Mouse (Mus musculus) neural tube, embryonic 10.5 days (tissue): Measurements from ENCODE around the gene Phlda1.

ENCODE experiments used
- DNase-seq: peaks from one replicate; pipeline ENCODE4 v3.0.0-alpha.2; 2017; ENCODE audit warnings: low spot score; ENCODE audit errors: extremely low spot score

The Phlda1 gene

DNA sequence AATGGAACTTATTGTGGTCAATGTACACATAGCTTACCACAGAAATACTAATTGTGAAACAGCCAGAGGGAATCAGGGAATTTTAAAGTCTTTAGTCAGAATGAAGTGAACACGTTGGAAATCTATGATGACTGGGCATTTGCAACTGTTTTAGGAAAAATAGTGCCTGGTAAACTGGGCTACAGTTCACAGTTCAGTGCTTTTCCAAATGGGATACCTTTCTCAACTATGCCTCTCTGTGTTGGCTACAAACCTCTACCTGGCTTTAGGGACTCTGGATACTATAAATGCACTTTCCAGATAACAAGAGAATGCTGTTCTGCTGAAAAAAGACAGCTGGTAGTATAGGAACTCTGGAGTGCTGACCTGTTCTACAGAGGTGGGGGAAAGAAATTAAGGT lies 1.5 kb upstream of the Phlda1 start:
- no peak for DNase-seq

DNA sequence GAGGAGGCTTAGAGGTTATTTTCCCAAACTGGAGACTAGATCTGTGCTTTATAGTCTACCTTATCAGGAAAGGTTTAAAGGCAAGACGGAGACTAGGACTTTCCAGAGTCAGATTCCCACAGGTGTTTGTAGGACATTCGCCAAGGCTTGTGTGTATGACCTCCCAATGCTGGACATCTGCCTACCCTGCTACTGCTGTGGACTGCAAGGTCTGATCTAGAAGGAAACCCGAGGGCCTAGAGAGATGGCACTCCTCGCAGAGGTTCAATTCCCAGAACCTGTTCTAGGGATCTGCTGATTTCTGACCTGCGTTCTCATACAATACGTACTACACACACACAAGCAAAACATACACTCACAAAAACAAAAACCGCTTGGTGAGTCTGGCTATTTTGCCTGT lies 680 bp upstream of the Phlda1 start:
- DNase-seq: no peak

DNA sequence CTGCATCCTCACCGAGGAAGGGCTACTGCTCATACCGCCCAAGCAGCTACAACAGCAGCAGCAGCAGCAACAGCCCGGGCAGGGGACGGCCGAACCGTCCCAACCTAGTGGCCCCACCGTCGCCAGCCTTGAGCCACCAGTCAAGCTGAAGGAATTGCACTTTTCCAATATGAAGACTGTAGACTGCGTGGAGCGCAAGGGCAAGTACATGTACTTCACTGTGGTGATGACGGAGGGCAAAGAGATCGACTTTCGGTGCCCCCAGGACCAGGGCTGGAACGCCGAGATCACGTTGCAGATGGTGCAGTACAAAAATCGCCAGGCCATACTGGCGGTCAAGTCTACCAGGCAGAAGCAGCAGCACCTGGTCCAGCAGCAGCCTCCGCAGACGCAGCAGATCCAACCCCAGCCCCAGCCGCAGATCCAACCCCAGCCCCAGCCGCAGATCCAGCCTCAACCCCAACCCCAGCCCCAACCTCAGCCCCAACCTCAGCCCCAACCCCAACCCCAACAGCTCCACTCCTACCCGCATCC lies 907 bp downstream of the Phlda1 start:
- DNase-seq: no peak

DNA sequence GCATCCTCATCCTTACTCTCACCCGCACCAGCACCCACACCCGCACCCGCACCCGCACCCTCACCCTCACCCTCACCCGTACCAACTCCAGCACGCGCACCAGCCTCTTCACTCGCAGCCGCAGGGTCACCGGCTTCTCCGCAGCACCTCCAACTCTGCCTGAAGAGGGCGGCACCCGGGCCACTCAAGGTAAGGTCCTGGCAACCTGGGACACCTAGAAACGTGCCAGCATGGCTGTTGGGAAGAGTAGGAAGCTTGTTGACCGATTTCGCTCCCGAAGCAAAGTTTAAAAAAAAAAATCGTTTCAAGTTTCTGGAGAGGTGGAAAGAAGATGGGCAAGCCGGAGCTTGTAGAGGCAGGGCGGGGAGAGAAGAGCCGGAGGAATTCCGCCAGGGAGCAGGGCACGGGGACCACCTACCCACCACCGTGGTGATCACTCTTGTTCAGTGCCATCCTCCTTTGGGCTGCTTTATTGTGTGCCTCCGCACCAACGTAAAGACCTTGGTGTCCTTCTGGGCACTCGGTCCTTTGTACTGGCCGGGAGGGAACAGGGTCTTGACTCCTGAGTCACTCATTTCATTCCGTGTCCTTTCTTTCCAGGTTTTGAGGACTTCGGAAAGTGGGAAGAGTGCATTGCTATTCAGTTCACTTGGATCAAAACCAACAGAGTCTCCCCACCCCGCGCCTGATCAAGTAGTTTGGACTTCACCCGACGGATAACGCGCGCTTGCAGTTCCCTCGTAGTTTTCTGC lies 1.6 kb downstream of the Phlda1 start:
- peak; percentile 80 for DNase-seq

DNA sequence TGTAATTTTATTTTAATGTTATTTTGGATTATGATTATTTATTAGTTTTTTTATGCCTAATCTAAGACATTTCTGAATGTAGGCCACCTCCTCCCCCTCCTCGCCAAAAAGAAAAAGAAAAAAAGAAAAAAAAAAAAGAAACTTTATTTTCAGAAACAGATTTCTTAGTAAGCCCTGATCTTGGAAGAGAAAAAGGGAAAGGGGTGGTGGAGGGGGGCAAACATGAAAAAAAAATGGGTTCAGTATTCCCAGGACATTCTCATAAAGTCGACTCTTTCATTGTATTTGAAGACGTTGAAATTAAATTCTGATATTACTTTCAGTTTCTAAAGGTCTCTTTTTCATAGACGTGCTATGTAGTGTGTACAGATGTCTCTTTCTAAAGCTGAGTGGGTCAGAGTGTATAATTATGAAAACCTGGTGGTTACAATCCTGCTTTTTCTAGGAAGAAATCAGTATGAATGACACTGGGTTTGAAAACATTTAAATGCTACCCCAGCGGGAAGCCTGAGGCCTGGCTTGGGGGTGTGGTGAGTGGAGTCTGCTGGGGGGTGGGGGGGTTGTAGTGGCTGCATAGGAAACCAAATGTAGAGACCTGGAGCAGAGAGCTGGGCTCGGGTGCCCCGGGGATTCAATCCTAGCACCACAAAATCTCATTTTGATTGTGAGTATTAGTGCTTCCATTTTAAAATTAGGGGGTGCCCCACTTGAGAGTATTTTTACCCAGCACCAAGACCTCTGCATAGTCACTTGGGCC lies 2.4 kb downstream of the Phlda1 start:
- no peak for DNase-seq

DNA sequence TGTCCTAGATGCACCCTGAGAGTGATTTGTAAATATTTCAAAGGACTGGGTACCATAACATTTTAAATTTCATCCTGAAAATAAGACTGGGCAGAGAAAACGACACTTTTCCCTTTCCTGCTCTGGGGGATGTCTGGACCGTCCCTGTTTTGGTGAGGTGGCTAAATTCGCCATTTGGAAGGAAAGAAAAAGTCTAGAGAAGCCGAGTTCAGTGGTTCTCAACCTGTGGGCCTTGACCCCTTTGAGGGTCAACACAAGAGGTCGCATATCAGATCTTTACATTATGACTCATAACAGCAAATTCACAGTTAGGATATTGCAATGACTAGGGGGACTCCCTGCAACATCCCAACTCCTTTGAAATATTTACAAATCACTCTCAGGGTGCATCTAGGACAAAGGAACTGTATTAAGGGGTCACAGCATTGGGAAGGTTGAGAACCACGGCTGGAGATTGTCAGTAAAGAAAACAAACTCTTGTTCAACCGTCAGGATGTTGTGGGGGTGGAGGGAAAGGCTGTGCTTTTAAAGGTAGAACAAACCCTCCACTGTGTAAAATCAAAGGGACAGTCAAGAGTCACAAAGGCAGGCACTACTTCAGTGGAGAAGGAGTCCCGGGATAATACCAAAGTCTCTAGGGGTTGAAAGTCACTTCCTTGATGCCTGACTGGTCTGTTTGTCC lies 3.2 kb downstream of the Phlda1 start:
- DNase-seq: no peak

DNA sequence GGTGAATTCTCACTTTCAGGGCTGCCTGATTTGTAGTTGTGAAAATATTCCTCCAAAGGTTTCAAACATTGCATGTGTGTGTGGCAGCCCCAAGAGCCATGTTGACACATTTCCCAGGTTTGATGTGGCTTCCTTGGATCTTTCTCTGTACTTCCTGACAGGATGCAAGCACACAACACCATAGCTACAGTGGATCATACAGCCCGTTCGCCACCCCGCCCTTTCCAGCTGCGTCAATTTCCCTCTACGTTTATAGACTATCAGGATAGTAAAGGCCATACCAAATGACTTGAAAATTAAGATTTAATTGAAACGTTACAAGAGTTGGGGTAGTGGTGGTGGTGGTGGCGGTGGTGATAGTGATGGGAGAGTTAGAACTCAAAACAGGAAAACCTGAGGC lies 3.9 kb downstream of the Phlda1 start:
- DNase-seq: no peak

DNA sequence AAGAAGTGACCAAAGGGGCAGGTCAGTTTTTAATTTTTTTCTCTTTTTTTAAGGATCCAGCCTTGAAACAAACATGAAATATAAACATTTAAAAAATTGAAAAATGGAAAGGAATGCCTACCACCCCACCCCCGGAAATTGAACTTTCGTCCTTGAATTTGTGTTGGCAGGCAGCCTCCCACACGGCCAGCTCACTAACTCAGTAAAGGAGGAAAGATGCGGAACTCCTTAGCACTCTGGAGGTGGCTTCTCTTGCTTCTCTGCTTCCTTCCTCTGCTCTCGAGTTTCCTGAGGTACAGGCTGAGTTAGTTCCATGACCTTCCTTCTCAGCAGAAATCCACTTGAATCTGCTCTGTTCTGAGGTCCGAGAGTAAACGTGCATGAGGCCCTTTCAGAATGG lies 4.7 kb downstream of the Phlda1 start:
- DNase-seq: no peak

DNA sequence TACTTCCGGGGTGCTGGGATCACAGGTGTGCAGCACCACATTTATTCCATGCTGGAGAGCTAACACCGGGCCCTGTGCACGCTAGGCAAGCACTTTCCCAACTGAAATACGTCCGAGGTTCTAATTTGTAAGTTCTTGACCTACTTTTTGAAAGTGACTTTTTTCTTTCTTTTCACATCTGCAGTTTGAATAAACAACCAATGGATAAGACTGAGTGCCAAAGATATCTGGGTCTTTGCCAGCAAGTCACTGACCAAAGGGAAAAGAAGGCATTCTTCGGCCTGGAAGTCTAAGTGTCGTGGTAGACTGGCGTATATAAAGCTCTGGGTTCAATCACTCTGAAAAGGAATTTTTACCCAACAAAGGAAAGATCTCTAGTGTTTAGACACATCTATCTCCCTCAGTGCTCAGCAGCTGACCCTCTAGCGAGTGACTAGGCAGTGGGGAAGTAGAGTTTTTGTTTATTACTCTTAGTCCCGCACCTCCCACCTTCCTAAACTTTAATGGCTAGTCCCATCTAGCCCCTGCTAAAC lies 6.0 kb downstream of the Phlda1 start:
- DNase-seq: no peak

DNA sequence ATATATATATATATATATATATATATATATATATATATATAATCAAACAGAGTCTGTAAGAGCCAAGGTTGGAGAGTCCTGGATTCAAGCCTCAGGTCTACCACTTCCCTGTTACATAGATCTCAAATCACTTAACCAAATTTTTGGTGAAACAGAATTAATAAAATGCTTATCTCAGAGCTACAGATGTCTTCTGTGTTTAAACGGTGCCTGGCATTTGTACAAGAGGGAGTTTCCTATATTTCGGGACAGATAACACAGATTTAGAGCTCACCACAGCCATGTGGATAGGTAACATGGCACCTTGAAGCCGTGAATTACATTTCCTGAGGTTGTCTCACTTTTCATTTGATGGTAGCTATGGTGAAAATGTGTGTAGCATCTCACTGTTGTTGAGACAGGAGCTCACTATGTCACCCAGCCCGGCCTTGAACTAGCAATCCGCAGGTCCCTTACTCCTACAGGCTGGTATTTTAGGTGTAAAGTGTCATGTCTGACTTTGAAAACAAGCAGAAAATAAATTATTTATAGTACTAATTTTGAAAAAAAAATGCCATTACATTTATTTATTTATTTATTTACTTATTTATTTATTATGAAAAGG lies 8.3 kb downstream of the Phlda1 start:
- DNase-seq: no peak

DNA sequence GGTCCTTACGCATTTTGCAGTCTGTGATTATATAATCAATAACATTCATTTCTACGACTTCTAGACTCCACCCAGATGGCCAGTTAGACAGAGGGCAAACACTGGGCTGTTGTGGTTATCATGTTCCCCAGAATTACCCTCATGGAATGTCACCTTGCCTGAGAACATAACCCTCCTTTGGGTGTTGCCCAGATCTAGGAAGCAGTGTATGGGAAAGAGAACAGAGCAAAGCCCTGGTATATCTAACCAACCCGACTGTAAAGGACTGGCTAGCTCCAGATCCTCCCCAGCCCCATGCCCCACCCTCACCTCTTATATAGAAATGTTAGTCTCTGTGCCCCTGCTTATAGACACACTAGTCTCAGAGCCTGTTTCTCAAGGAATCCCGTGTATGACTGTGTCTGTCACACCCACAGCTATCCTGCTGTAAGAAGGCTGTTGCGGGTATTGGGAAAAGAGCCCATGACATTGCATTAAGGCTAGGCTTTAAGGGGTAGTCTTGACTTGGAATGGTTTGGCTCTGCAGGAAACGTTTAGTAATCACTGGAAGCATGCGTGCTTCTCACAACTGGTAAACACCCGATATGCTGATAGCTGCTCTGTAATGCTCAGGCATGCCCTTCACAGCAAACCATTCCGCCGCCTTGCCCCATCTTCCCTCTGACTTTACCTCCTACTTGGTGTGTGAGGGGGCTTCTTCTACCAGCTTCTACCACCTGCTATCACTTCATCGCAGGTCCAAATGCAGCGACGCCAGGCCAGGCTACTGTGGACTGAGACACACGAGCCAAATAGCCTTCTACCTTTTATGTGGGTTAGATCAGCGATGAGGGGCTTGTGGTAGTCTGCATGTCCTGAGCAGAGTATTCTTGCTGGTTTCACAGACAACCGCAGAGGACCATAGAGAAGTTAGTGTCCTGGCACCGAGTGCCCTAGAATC lies 9.3 kb downstream of the Phlda1 start:
- DNase-seq: no peak

DNA sequence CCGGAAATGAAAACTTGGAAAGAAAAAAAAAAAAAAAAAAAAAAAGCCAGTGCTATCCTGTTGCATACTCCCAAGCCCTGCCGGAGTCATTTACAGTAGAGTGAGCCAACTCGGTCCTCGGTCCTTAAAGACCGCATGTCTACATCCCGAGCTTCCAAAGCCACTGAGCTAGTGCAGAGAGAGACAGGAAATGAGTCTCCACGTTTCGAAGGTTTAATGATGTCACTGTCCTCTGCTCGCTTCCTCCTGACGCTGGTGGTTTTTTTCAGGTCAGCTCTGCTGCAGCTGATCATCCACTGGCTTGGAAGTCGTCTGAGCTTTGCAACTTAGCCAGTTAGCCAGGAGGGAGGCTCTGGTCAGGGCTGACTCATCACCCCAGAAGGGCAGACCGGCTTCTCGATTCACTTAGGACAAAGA lies 10.1 kb downstream of the Phlda1 start:
- DNase-seq: no peak

DNA sequence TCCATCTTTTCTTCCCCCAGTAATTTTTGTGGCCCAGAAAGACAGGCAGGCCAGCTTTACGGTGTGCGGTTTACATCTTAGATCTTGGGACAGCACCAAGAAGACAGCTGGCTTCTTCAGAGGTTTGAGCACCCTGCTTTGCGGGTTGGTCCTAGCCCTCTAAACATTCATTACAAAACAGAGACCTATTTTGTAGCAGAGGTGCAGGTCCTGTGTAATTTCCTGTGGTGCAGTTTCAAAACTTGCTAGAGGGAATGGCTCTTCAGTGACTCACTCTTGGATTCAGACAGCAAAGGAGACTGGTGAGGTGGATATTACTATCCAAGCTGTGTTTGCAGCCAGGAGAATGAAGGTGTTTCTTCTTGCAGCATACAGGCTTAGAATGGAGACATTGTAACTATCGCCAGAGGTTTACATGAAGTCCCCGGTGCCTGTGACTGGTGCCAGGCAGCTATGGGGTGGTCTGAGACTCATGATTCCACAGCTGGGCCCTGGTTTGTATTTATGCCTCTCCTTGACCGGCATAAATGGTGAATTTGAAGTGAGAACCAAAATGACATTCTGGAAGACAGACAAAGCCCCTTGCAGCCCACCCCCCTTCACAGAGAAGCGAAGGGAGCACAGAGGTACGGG lies 10.8 kb downstream of the Phlda1 start:
- no peak for DNase-seq

DNA sequence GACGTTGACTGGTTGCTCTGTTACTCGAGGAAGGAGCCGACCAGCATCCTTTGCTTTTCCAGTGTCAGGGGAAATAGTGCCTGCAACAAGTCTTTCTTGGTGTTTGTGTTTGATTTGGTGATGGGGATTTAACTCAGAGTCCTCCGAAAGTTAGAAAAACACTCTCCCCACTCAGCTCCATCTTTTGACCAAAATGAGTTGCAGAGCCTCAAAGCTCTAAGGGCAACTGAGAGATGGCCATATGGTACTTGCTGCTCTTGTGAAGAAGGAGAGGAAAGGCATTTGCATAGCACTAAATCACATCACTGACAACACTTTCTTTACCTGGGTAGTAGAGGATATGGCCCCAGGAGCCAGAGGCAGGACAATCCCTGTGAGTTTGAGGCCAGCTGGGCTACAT lies 12.3 kb downstream of the Phlda1 start:
- DNase-seq: no peak

DNA sequence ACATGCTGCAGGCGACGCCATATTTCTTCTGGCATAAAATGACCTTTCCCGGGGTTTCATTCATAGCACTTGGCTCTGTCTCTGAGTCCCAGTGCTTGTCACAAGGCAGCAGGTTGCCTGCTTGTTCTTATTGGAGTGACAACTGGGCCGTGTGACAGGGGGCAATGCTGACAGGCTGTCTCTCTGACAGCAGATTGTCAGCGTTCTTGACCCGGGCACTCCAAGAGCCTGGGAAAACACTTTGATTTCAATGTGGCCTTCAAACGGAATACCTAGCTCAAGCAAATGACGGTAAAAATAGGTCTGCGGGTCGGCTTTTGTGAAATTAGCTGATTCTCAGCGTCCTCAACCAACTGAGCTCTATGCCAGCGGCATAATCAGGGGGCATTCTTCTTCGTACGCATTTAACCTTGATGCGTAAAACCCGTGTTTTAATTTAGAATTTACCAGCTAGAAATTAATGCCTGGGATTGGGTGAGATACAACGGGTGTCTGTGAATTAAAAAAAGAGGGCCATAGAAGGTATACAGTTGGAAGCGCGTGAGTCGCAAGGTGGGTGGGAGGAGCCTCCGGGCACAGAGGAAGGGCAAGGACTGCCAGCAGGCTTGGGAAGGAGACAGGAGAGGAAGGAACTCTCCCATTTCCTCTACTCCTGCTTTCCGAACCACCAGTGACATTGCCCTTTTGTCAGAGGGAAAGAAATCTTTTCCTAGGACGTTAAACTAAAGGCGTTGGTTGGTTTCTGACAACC lies 13.7 kb downstream of the Phlda1 start:
- DNase-seq: no peak

DNA sequence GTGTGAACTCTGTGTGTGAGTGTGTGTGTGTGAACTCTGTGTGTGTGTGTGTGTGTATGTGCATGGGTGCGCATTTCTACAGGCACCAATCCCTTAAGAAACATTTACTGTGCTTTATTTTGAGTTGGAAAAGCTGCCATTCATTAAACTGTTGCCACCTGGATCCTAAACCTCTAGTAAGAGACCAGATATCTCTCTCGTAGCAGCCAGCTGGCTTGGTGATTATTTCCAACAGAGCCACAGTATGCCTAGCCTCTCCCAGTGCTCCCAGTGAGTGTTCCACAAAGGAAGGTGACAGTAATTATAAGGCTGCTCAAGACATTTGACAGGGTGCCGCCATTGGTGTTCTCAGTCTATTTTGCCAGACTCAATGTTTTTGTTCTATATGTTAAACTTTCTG lies 14.5 kb downstream of the Phlda1 start:
- no peak for DNase-seq

DNA sequence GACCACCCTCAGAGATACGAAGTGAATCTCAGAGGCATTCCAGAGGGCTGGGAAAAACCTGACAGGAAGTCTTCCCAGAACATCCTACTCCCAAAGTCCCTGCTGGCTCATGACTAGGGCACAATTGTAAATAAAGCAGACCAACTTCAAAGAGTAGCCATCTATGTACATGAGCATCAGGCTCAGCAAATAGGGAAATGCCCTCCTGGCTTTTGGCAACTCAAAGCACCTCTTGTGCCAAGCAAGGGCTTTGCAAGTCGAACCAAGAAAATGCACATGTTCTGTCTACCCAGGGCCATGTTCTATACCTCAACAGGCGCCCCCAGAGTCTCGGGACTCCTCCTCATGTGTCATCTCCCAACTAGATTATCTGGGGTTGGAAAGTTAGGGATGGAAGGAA lies 15.6 kb downstream of the Phlda1 start:
- DNase-seq: no peak

DNA sequence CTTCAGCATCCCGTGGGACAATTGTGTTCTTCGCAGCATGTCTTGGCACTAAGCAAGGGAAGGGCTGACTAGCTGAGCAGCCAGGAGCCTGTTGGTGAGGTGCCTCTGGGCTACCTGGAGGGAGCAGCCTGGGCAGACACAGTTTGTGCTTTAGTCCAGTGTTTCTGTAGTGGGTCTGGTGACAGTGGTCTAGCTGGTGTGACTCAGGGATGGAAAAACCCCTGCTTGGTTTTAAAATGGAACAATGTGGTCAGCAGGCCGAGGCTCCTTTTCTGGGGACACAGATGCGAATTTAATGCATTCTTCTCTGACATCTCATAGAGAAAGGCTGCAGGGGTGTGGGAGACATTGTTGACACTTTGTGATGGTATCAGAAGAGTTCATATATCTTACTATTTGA lies 16.1 kb downstream of the Phlda1 start:
- no peak for DNase-seq

DNA sequence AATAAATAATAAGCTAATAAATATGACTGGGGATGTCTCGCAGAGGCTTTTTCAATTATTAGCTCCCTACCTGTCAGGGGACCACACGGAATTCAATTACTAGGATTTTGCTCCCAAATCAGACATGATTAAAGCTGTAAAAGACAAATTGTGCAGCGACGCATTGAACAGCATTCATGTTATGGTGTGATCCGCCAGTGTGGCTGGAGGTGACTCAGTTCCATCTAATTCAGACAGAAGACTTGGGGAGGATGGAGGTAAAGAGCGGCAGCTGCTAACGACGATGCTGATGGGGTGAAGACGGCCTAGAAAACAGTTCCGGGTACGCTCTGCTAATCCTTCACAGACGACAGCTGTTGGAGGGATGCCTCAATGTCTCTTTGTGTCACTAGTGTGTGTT lies 17.8 kb downstream of the Phlda1 start:
- DNase-seq: no peak
